34 mouse cellular contexts compared by ENCODE assay signal in genomic region chr3:116232763-116233162, GRCm38 (mm10). TPM values are rescaled to one million over a fixed set of nuclear protein-coding genes. Genes with fewer than 3 reads are reported as not detected.
"Had no signal": no experiment of that assay in that cellular context is flagged by ENCODE, and none has a peak within 500 bp of the region (broad histone marks: within the 10 kb centered on the region; RNA-seq: fewer than 3 reads in every experiment).

No protein-coding gene starts in this region.

- H3K9me3 ChIP-seq: heart, embryonic 15.5 days; hindbrain, embryonic 10.5 days; hindbrain, embryonic 12.5 days; hindbrain, embryonic 13.5 days; hindbrain, embryonic 15.5 days; intestine, embryonic 15.5 days; kidney, embryonic 15.5 days had no signal

- ATAC-seq: hindbrain, embryonic 16.5 days; hindbrain, postnatal 0 days; inflammation-experienced regulatory T-cells, adult 6 months; intestine, embryonic 15.5 days; intestine, embryonic 16.5 days; intestine, postnatal 0 days had no signal

- H3K36me3 ChIP-seq: heart, embryonic 12.5 days; heart, embryonic 13.5 days; heart, embryonic 15.5 days; hindbrain, embryonic 10.5 days; hindbrain, embryonic 12.5 days; hindbrain, embryonic 13.5 days; hindbrain, embryonic 15.5 days; intestine, embryonic 15.5 days; kidney, embryonic 15.5 days had no signal

- H3K27me3 ChIP-seq: heart, embryonic 12.5 days; heart, embryonic 13.5 days; heart, embryonic 15.5 days; hindbrain, embryonic 12.5 days; hindbrain, embryonic 13.5 days; hindbrain, embryonic 15.5 days; intestine, embryonic 15.5 days; kidney, embryonic 15.5 days had no signal

- H3K4me3 ChIP-seq: heart, embryonic 12.5 days; heart, embryonic 13.5 days; heart, embryonic 15.5 days; hindbrain, embryonic 10.5 days; hindbrain, embryonic 12.5 days; hindbrain, embryonic 13.5 days; hindbrain, embryonic 15.5 days; intestine, embryonic 15.5 days; kidney, embryonic 15.5 days; layer of hippocampus, adult 2 months; left cerebral cortex, adult 2 months had no signal

- H3K9ac ChIP-seq: heart, embryonic 12.5 days; heart, embryonic 13.5 days; heart, embryonic 15.5 days; hindbrain, embryonic 12.5 days; hindbrain, embryonic 13.5 days; hindbrain, embryonic 14.5 days; hindbrain, embryonic 15.5 days; intestine, embryonic 15.5 days; kidney, embryonic 15.5 days had no signal

- H3K27ac ChIP-seq: heart, embryonic 13.5 days; heart, embryonic 15.5 days; hindbrain, embryonic 10.5 days; hindbrain, embryonic 12.5 days; hindbrain, embryonic 13.5 days; hindbrain, embryonic 14.5 days; hindbrain, embryonic 15.5 days; hindbrain, postnatal 0 days; intestine, embryonic 15.5 days; kidney, embryonic 15.5 days; kidney, postnatal 0 days; layer of hippocampus, adult 2 months had no signal

- DNase-seq: heart, postnatal 10 days; heart, postnatal 14 days; heart, postnatal 36 days; kidney, adult 11 months; kidney, adult 18-20 months; kidney, adult 2 months; kidney, adult 8-10 months; kidney, adult 9 months; kidney, postnatal 10 days; kidney, postnatal 14 days; kidney, postnatal 25 days; kidney, postnatal 36 days; kidney, postnatal 4 days; layer of hippocampus, adult 9-11 months; layer of hippocampus, postnatal 36 days had no signal

- H3K4me2 ChIP-seq: heart, embryonic 12.5 days; heart, embryonic 13.5 days; heart, embryonic 15.5 days; hindbrain, embryonic 12.5 days; hindbrain, embryonic 13.5 days; hindbrain, embryonic 14.5 days; hindbrain, embryonic 15.5 days; intestine, embryonic 15.5 days; kidney, embryonic 15.5 days had no signal

- H3K4me1 ChIP-seq: heart, embryonic 15.5 days; hindbrain, embryonic 15.5 days; intestine, embryonic 15.5 days; kidney, embryonic 15.5 days had no signal

RNA-seq across cellular contexts. Expression of gene Gpr88, which starts 20.5 kb away (rescaled TPM):
- total RNA-seq: hematopoietic stem cell, adult 5-6 weeks had no signal
- polyA plus RNA-seq: heart, embryonic 12.5 days; inflammation-experienced regulatory T-cells, adult 6 months had no signal
